Mouse (Mus musculus): ENCODE measurements around the gene Tnfrsf13c.

Tnfrsf13c gene

GRCm38 (mm10) chr15:82206365-82207104 lies 17.6 kb downstream of the Tnfrsf13c start:
- DNase-seq, result no peak

GRCm38 (mm10) chr15:82204680-82205371 lies 19.3 kb downstream of the Tnfrsf13c start:
- DNase-seq, result no peak

- DNase-seq, result no peak
These were observed 20.4 kb downstream of the Tnfrsf13c start for GRCm38 (mm10) chr15:82203611-82204351.

GRCm38 (mm10) chr15:82203090-82203489 lies 21.1 kb downstream of the Tnfrsf13c start:
- DNase-seq, result no peak

- DNase-seq, result no peak
These were observed 22.1 kb downstream of the Tnfrsf13c start for GRCm38 (mm10) chr15:82202086-82202485.

- no peak for DNase-seq
These were observed 24.6 kb downstream of the Tnfrsf13c start for GRCm38 (mm10) chr15:82199546-82199945.

GRCm38 (mm10) chr15:82198342-82198741 lies 25.8 kb downstream of the Tnfrsf13c start:
- no peak for DNase-seq

- no peak for DNase-seq
These were observed 26.2 kb downstream of the Tnfrsf13c start for GRCm38 (mm10) chr15:82197937-82198336.

GRCm38 (mm10) chr15:82197246-82197750 lies 26.9 kb downstream of the Tnfrsf13c start:
- DNase-seq, result no peak

- DNase-seq, result no peak
These were observed 27.9 kb downstream of the Tnfrsf13c start for GRCm38 (mm10) chr15:82196300-82196699.

- DNase-seq, result no peak
These were observed 31.6 kb downstream of the Tnfrsf13c start for GRCm38 (mm10) chr15:82192617-82193016.

GRCm38 (mm10) chr15:82188481-82189240 lies 35.5 kb downstream of the Tnfrsf13c start:
- DNase-seq, result peak; percentile 70

GRCm38 (mm10) chr15:82187924-82188323 lies 36.2 kb downstream of the Tnfrsf13c start:
- DNase-seq, result no peak

- no peak for DNase-seq
These were observed 36.8 kb downstream of the Tnfrsf13c start for GRCm38 (mm10) chr15:82187401-82187800.

- no peak for DNase-seq
These were observed 37.2 kb downstream of the Tnfrsf13c start for GRCm38 (mm10) chr15:82186931-82187330.

- DNase-seq, result peak; percentile 35
These were observed 38.0 kb downstream of the Tnfrsf13c start for GRCm38 (mm10) chr15:82186131-82186530.

- no peak for DNase-seq
These were observed 38.9 kb downstream of the Tnfrsf13c start for GRCm38 (mm10) chr15:82185062-82185783.

- DNase-seq, result peak; percentile 91
These were observed 39.5 kb downstream of the Tnfrsf13c start for GRCm38 (mm10) chr15:82184656-82185055.

GRCm38 (mm10) chr15:82184183-82184582 lies 40.0 kb downstream of the Tnfrsf13c start:
- peak; percentile 72 for DNase-seq

- peak; percentile 32 for DNase-seq
These were observed 40.6 kb downstream of the Tnfrsf13c start for GRCm38 (mm10) chr15:82183596-82183995.

- DNase-seq, result no peak
These were observed 41.9 kb downstream of the Tnfrsf13c start for GRCm38 (mm10) chr15:82182311-82182710.

GRCm38 (mm10) chr15:82181131-82181530 lies 43.0 kb downstream of the Tnfrsf13c start:
- no peak for DNase-seq

All from kidney, adult 9 months (tissue).